Mouse (Mus musculus) forebrain, embryonic 12.5 days (tissue): ENCODE data around the gene Shroom1. TPM values are rescaled to one million over a fixed set of nuclear protein-coding genes. Genes with fewer than 3 reads are reported as not detected.

Experiments used
- ATAC-seq: fragments of 200-750 bp; cut with Nextera tagmentation; 2 replicates; pipeline ENCODE4 v1.8.0; 2017; ENCODE audit warnings: moderate TSS enrichment; ENCODE audit not compliant: low FRiP score
- H3K27ac ChIP-seq: fragments of 300-500 bp; sonication (generic); 2 replicates; pipeline ENCODE4 v1.5.1; 2016; ENCODE audit warnings: mild to moderate bottlenecking
- H3K27me3 ChIP-seq: fragments of 300-500 bp; sonication (generic); 2 replicates; pipeline ENCODE4 v1.6.1; 2016; ENCODE audit warnings: mild to moderate bottlenecking
- H3K36me3 ChIP-seq: fragments of 300-500 bp; sonication (generic); replicated peaks from 2 replicates; pipeline ENCODE4 v1.6.1; 2016; ENCODE audit warnings: mild to moderate bottlenecking
- H3K4me1 ChIP-seq: fragments of 300-500 bp; sonication (generic); 2 replicates; pipeline ENCODE4 v1.6.1; 2016
- H3K4me2 ChIP-seq: fragments of 300-500 bp; sonication (generic); 2 replicates; pipeline ENCODE4 v1.6.1; 2016; ENCODE audit warnings: mild to moderate bottlenecking, moderate library complexity
- H3K4me3 ChIP-seq: fragments of 300-500 bp; sonication (generic); replicated peaks from 2 replicates; pipeline ENCODE4 v1.5.1; 2016; ENCODE audit warnings: mild to moderate bottlenecking
- H3K9ac ChIP-seq: fragments of 300-500 bp; sonication (generic); 2 replicates; pipeline ENCODE4 v1.6.1; 2016; ENCODE audit warnings: mild to moderate bottlenecking
- H3K9me3 ChIP-seq: fragments of 300-500 bp; sonication (generic); 2 replicates; pipeline ENCODE4 v1.6.1; 2016
- WGBS: fragments of 180-500 bp; shearing (Covaris S2); methylation state at CpG from one replicate; pipeline ENCODE4 v1.1.7; 2016; 5-methylcytosine and 5-hydroxymethylcytosine counted together
- polyA plus RNA-seq: library from polyadenylated mRNA; unstranded; fragments of >200 nt; fragmentation: Nextera tagmentation; extraction: Ambion mirVana; gene quantifications from 2 replicates; pipeline ENCODE4 v1.2.1, GENCODE M21; 2016

The Shroom1 gene
- polyA plus RNA-seq, 1 experiment from 2014 or later = 1.8 TPM

DNA sequence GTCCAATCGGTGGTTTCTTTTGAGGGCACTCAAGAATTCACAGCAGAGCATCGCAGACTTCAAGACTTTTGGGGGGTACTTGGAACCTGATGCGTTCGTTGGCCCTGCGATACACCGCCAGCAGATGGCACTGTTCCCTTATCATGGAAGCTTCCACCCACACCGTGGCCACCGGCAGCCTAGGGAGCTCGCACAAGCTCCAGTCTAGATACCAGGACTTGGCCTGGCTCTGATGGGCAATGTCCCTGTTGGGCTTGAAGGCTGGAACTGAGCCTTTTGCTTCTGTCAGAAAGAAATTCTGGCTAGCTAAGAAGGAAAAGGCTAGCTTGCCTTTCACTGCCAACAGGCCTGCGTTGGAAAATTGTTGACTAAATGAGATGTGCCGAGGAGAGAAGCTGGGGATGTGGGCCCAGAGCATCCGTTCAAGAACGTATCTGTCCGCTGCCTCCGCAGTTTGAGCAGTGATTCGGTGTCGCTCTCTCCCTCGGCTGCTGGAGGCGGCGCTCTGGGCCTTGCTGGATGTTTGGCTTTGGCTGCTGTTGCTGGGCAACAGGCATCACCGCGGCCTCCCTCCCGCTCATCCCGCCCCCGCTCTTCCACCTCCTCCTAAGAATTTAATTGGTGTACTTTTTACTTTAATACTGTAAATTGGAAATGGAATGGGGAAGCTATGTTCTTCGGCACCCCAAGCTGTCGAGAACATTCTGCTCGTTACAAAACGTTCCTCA is 13.1 kb downstream of the Shroom1 start, which contains the start of gene Gm9837:
Gm9837 (minus strand) TSS at position 512 of the 728 bp plus-strand sequence.
- H3K4me1 ChIP-seq = peaks cover 30% of the 10 kb centered on the region
- H3K27me3 ChIP-seq = peaks cover 68% of the 10 kb centered on the region
- H3K27ac ChIP-seq = peak within 1 kb of the TSS; percentile 31; the same call in 1 of the 2 replicates
- 1% methylated on average over 29 of the region's 29 CpGs for WGBS
- peak within 1 kb of the TSS; percentile 25 for H3K4me3 ChIP-seq
- H3K4me2 ChIP-seq = peak within 1 kb of the TSS; percentile 57
- no peaks in the 10 kb centered on the region for H3K9me3 ChIP-seq
- peak within 1 kb of the TSS; percentile 41 for H3K9ac ChIP-seq
- ATAC-seq = peak; percentile 81
- H3K36me3 ChIP-seq = no peaks in the 10 kb centered on the region

DNA sequence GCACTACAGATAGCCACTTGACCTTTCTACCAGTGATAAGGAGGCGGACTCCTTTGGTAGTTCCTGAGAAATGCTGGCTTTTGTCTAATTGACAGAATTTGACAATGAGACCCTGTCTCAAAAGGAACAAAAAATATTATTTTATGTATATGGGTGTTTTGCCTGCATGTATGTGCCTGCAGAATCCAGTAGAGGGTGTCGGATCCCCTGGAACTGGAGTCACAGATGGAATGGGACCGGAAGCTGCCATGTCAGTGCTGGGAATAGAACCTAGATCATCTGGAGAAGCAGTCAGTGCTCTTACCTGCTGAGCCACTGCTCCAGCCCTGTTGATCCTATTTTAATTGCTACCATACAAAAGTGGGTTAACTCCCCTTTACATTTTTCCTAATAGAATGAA is 15.7 kb downstream of the Shroom1 start:
- no peaks in the 10 kb centered on the region for H3K36me3 ChIP-seq
- H3K27ac ChIP-seq = no peak overlapping the region
- no peak overlapping the region for H3K4me3 ChIP-seq
- peaks cover 47% of the 10 kb centered on the region for H3K27me3 ChIP-seq
- whole genome bisulfite sequencing = 87% methylated on average over 3 of the region's 3 CpGs
- ATAC-seq = no peak
- H3K4me2 ChIP-seq = no peak overlapping the region
- peaks cover 35% of the 10 kb centered on the region for H3K4me1 ChIP-seq
- no peak overlapping the region for H3K9ac ChIP-seq
- no peaks in the 10 kb centered on the region for H3K9me3 ChIP-seq

DNA sequence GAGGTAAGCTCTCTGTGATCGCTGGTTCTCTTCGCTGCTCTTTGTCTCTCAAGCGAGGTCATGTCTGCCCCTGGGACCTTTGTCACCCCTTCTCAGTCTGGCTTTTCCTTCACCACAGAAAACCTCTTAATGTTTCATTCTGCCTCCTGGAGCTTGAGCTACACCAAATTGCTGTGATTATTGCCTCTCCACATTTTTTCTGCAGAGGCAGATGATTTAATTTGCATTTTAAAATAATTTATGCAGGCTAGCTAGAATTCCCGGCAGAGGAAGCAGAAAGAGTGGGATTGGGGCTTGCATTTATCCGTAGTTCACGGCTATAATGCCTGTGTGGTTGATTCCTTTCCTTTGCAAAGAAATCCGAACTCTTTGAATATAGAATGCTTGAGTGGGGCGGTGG is 18.6 kb downstream of the Shroom1 start:
- 17% methylated on average over 8 of the region's 8 CpGs for WGBS
- H3K4me2 ChIP-seq = peak overlapping the region; percentile 32
- H3K4me1 ChIP-seq = peaks cover 40% of the 10 kb centered on the region
- peak overlapping the region; percentile 79 for H3K27ac ChIP-seq
- H3K9ac ChIP-seq = no peak overlapping the region
- ATAC-seq = 0 out of 2 replicates have a peak, but pooled peaks have one; percentile 27
- H3K27me3 ChIP-seq = peaks cover 61% of the 10 kb centered on the region
- H3K36me3 ChIP-seq = no peaks in the 10 kb centered on the region
- H3K4me3 ChIP-seq = no peak overlapping the region
- H3K9me3 ChIP-seq = 0 out of 2 replicates have a peak, but pooled peaks cover 4% of the 10 kb centered on the region

DNA sequence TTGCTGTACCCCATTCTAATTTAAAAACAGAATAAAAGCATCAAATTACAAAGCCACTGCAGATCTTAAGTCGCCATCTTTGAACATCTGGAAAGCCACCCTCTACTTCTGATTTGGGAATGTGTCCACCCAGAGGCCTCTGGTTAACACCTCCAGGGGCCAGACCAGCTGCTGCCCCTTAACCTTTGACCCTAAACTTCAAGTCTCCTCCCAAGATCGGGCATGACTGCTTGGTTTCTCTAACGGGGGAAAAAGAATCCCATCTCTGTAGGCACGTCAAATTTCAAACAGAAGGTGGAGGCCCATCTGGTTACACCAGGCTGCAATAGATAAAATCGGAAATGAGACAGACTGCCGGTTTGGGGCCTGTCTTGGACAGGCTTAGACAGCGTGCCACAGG is 20.8 kb downstream of the Shroom1 start:
- no peak overlapping the region for H3K4me2 ChIP-seq
- H3K4me3 ChIP-seq = 0 out of 2 replicates have a peak overlapping the region, but pooled peaks have one; percentile 48
- no peak overlapping the region for H3K27ac ChIP-seq
- H3K9ac ChIP-seq = no peak overlapping the region
- WGBS = 55% methylated on average over 7 of the region's 7 CpGs
- peaks cover 33% of the 10 kb centered on the region for H3K4me1 ChIP-seq
- H3K27me3 ChIP-seq = peaks cover 65% of the 10 kb centered on the region
- 0 out of 2 replicates have a peak, but pooled peaks cover 4% of the 10 kb centered on the region for H3K9me3 ChIP-seq
- ATAC-seq = no peak
- H3K36me3 ChIP-seq = no peaks in the 10 kb centered on the region

DNA sequence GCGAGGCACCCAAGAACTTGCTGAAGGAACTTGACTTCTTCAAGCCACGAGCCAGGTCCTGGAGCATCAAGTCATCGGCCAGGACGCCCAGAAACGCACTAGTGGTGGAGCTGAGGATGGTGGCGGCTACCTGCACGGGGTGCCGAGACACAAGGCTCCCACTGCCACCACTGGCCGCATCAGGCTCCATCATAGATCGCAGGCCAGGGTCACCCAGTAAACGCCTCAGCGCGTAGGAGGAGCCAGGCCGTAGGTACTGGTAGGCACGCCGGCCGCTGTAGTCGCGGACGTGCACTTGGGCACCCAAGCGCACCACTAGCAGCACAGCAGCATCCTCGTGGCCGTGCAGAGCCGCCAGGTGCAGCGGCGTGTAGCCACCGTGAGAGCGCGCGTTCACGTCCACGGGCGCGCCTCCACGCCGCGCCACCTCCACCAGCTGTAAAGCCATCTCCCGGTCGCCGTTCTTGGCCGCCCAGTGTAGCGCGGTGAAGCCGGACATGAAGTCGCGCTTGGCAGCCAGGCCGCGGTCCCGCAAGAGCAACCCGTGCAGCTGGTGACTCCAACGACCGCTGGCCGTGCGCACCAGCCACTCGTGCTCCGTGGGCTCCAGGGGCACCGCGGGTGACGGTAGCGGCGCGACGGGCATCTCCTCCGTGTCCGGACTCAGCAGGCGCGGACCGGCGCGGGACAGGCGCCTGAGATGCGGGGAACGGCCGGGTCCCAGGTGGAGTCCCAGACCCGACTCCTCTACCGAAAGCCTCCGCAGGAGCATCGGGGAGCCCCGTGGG is 21.6 kb downstream of the Shroom1 start:
- Histone ChIP-seq H3K4me3 (peak overlapping the region; percentile 48), H3K9me3 (0 out of 2 replicates have a peak, but pooled peaks cover 4% of the 10 kb centered on the region), H3K4me2 (peak overlapping the region; percentile 72), H3K9ac (peak overlapping the region; percentile 48; the same call in 1 of the 2 replicates), H3K36me3 (no peaks in the 10 kb centered on the region), H3K4me1 (peaks cover 33% of the 10 kb centered on the region), H3K27me3 (peaks cover 66% of the 10 kb centered on the region), H3K27ac (no peak overlapping the region)
- WGBS = 4% methylated on average over 74 of the region's 79 CpGs
- no peak for ATAC-seq

DNA sequence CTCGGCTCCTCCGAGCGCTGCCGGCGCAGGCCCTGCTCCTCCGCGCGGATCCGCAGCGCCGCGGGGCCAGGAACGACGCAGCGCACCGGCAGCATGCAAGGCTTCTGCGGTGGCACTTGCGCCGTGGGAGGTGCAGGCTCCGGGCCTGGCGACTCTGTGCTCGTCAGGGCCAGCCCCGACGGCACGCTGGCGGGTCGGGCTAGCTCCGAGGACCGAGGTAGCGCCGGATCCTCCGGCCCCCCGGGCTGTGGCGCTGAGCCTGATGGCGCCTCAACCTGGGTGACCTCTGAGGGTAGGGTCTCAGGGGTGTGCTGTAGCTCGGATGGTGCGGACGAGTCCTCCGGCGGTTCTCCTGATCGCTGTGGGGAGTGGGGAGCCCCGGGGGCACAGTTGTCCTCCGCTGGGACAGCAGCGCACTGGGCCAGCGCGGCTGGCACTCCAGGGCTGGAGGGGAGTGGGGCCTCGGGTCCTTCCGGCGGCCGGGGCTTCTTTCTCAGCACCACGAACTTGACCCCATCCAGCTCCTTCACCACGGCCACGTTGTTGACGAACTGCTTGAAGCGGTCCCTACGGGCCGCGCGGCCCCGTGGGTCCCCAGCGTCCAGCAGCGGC is 22.3 kb downstream of the Shroom1 start:
- peak overlapping the region; percentile 48 for H3K4me3 ChIP-seq
- peaks cover 33% of the 10 kb centered on the region for H3K4me1 ChIP-seq
- peak overlapping the region; percentile 48 for H3K9ac ChIP-seq
- H3K4me2 ChIP-seq = peak overlapping the region; percentile 72
- H3K36me3 ChIP-seq = no peaks in the 10 kb centered on the region
- WGBS = 1% methylated on average over 62 of the region's 62 CpGs
- H3K27ac ChIP-seq = peak overlapping the region; percentile 46; the same call in 1 of the 2 replicates
- H3K27me3 ChIP-seq = peaks cover 62% of the 10 kb centered on the region
- 0 out of 2 replicates have a peak, but pooled peaks cover 4% of the 10 kb centered on the region for H3K9me3 ChIP-seq
- ATAC-seq = 0 out of 2 replicates have a peak, but pooled peaks have one; percentile 39

DNA sequence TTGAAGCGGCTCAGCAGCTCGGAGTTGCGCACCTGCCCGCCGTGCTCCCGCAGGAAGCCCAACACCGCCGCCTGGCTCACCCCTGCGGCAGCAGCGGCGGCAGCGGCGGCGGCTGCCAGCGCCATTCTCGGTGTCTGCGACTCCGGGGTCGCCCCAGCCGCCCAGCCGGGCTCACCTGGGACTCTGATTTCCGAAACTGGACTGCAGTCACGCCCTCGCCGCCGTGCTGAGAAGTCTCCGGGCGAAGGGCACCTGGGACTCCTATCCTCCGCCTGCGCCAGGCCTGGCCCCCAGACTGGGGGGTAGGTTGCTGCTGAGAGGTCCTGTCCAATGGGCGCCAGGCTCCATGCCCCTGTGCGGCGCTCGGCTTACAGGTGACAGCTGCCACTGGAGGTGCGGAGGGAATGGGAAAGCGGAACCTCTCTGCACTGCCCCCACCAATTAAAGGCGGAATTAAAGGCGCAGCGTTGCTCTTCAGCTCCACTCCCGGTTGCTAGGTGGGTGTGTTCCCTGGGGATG is 22.8 kb downstream of the Shroom1 start, which contains the start of the genes Gm9945 and Sowaha:
Gm9945 (plus strand) TSS at position 384 of the 519 bp plus-strand sequence.
Sowaha (minus strand) TSS at position 492 of the 519 bp plus-strand sequence.
- 0 out of 2 replicates have a peak, but pooled peaks cover 4% of the 10 kb centered on the region for H3K9me3 ChIP-seq
- peak within 1 kb of the TSS; percentile 72 for H3K4me2 ChIP-seq
- no peaks in the 10 kb centered on the region for H3K36me3 ChIP-seq
- WGBS = 5% methylated on average over 40 of the region's 40 CpGs
- H3K4me3 ChIP-seq = peak within 1 kb of the TSS; percentile 48
- H3K27ac ChIP-seq = peak within 1 kb of the TSS; percentile 46; the same call in 1 of the 2 replicates
- ATAC-seq = peak; percentile 40; the same call in 1 of the 2 replicates
- peak within 1 kb of the TSS; percentile 48 for H3K9ac ChIP-seq
- peaks cover 60% of the 10 kb centered on the region for H3K27me3 ChIP-seq
- H3K4me1 ChIP-seq = peaks cover 33% of the 10 kb centered on the region

DNA sequence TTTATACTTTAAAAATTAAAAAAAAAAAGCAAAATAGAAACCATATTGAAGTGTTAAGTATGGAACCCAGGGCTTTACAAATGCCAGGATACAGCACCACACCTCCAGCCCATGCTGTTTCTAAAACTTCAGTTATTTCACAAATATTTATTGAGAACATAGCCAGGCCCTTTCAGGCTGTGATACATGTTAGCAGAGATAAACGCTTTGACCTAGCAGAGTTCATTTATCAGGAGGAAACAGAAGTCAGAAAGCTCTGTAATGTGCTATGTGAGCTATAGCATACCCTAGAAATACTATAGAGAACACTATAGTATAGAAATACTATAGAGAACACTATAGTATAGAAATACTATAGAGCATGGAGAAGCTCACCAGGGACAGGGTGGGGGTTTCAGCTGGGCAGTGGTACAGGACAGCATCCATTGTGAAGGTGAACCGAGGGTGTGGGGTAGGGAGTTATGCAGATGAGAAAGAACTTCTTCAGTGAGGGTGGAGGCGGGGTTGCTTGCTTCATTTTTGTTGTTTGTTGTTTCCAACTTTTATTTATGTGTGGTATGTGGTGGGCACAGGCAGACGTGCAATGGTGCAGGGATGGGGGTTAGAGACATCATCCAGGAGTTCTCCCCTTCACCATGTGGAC is 24.2 kb downstream of the Shroom1 start:
- peaks cover 23% of the 10 kb centered on the region for H3K4me1 ChIP-seq
- H3K36me3 ChIP-seq = no peaks in the 10 kb centered on the region
- H3K27me3 ChIP-seq = peaks cover 65% of the 10 kb centered on the region
- H3K4me2 ChIP-seq = no peak overlapping the region
- WGBS = 78% methylated on average over 4 of the region's 4 CpGs
- no peak overlapping the region for H3K4me3 ChIP-seq
- no peak for ATAC-seq
- H3K9me3 ChIP-seq = 0 out of 2 replicates have a peak, but pooled peaks cover 4% of the 10 kb centered on the region
- no peak overlapping the region for H3K27ac ChIP-seq
- no peak overlapping the region for H3K9ac ChIP-seq

DNA sequence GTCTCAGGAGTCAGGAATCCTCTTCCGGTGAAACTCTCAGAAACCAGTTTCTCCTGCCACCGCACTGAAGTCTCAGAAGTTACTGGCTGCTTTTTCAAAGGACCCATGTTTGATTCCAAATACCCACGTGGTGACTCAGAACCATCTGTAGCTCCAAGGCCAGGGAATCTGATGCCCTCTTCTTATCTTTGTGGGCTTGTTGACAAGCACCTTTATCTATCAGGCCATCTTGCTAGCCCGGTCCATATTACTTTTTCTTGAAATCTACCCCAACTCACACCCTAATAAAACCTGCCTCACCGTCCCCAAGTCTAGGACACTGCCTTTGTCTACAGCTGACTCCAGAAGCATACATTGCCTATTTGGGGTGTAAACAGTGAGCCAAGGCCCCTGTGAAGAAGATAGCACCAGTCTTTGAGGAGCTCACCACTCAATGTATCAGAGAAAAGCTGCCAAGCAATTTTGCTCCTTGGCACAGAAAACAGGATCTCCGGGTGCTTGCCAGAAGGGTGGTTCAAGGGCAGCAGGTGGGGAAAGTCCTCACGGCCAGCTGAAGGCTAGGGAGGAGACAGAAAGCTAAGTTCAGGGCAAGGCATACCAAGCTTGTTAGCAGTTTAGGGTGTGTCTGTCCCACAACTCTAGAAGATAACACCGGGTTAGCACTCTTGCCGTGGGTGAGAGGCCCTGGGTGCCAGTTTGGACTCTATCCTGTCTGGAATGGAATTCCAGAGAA is 26.3 kb downstream of the Shroom1 start:
- Histone ChIP-seq H3K4me1 (peaks cover 24% of the 10 kb centered on the region), H3K27ac (no peak overlapping the region), H3K36me3 (no peaks in the 10 kb centered on the region), H3K9me3 (0 out of 2 replicates have a peak, but pooled peaks cover 4% of the 10 kb centered on the region), H3K27me3 (peaks cover 75% of the 10 kb centered on the region), H3K9ac (no peak overlapping the region), H3K4me2 (no peak overlapping the region), H3K4me3 (no peak overlapping the region)
- WGBS = 83% methylated on average over 9 of the region's 9 CpGs
- ATAC-seq = no peak

DNA sequence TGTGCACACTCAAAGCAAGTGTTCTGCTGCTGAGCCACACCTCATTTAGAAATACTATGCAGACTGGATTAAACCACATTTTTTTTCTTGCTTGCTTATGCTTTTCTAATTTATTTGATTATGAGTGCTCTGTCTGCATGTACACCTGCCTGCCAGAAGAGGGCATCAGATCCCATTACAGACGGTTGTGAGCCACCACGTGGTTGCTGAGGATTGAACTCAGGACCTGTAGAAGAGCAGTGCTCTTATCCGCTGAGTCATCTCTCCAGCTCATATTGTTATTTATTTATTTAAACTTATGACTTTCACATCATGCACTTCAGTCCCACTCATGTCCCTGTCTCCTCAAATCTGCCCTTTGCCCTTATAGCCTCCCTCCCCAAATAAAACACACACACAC is 28.7 kb downstream of the Shroom1 start:
- H3K36me3 ChIP-seq = no peaks in the 10 kb centered on the region
- peaks cover 68% of the 10 kb centered on the region for H3K27me3 ChIP-seq
- ATAC-seq = no peak
- H3K4me1 ChIP-seq = peaks cover 6% of the 10 kb centered on the region; the same call in 1 of the 2 replicates
- 40% methylated on average over 3 of the region's 3 CpGs for WGBS
- H3K4me3 ChIP-seq = no peak overlapping the region
- H3K4me2 ChIP-seq = no peak overlapping the region
- no peak overlapping the region for H3K9ac ChIP-seq
- H3K27ac ChIP-seq = no peak overlapping the region
- H3K9me3 ChIP-seq = no peaks in the 10 kb centered on the region

DNA sequence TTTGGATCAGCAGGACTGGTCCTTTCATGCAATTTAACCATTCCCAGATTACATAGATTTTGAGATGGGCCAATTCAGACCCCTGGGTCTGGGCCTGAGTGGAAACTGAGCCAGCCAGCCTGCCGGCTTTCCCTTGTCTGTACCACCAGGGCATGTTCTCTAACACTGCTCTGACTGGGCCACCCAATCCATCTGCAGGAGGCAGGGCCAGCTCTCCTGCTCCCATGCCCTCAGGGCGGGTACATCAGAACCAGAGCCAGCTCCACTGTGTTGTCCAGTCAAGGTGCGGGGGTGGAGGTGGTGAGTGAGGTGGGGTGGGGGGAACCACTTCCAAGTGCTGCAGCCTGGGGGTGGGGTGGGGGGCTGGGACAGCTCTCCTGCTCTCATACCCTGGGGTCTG is 29.3 kb downstream of the Shroom1 start:
- Histone ChIP-seq H3K4me1 (peaks cover 6% of the 10 kb centered on the region; the same call in 1 of the 2 replicates), H3K27me3 (peaks cover 63% of the 10 kb centered on the region), H3K4me2 (no peak overlapping the region), H3K27ac (no peak overlapping the region), H3K9me3 (no peaks in the 10 kb centered on the region), H3K36me3 (no peaks in the 10 kb centered on the region), H3K4me3 (no peak overlapping the region), H3K9ac (no peak overlapping the region)
- no peak for ATAC-seq
- 75% methylated on average over 3 of the region's 3 CpGs for WGBS
